Mouse (Mus musculus) layer of hippocampus, adult 11-12 months (tissue): ENCODE results near the gene Cryba4.

ENCODE experiments used
- DNase-seq: peaks from one replicate; pipeline ENCODE4 v3.0.0; 2022; ENCODE audit warnings: low spot score

Gene Cryba4

DNA sequence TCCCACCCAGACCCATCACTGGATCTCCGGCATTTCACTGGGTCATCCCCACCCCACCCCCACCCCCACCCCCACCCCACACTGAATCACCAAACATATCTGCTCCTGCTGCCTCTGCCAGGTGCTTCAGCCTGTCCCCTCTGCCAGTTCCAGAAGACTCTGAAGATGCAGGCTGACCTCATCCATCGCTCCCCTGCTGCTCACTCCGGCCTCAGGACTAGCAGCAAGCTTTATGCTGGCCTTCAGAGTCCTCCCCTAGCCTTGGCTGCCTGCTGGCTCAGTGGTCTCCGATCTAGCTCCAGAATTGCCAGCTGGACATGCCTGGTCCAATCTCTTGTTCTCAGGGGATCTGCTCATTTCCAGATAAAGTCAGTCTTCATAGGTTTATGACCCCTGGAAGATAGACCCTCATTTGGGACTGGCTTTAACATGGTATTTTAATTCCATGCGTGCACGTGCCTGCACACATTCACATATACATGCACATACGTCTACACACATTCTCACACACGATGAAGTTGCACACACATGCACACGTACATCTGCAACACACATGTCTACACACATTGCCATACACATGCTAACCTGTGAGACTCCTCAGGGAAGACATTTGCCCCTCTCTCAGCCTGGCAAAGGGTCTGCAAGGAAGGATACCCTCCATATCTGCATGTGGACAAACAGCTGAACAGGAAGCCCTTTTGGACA lies 14.3 kb downstream of the Cryba4 start:
- no peak for DNase-seq

DNA sequence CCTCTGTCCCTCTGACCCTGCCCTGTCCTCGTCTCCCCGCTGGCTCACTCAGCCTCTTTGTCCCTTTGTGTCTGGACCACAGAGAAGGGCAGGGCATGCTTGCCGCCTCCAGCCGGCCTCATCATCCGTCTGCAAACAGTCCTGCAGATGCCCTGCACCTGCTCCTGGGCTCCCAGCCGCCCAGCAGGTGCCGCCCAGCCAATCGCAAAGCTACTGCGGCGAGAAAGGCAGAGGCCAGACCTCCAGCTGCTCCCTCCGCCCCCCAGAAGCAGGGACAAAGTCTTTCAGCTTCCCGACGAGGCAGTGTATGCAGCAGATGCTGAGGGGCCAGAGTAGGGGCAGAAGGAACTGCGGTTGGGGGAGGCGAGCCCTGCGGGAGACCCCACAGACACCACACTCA lies 14.9 kb downstream of the Cryba4 start:
- no peak for DNase-seq

DNA sequence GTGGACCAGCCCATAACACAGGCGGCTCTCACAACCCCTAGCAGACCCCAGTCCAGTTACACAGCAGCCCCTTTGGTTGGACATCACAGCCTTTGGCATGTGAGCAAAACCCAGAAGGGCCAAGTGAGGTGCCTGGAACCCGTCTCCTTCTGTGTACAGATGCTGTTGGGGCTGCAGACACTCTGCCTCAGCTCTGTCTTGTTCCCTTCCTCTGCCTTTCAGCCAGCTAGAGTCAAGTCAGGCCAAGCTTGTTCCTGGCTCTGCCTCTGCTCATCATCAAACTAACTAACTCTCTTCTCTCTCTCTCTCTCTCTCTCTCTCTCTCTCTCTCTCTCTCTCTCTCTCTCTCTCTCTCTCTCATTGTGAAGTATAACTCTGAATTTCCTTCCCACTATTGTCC lies 15.7 kb downstream of the Cryba4 start:
- no peak for DNase-seq

DNA sequence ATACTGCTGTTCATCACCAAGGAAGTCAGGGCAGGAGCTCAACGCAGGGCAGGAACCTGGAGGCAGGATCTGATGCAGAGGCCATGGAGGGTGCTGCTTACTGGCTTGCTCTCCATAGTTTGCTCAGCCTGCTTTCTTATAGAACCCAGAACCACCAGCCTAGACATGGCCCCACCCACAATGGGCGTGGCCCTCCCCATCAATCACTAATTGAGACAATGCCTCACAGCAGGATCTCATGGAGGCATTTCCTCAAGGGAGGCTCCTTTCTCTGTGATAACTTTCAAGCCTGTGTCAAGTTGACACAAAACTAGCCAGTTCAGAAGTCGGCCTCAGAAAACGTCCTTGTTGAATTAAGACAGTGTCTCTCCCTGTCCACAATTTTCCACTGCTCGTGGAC lies 16.5 kb downstream of the Cryba4 start:
- DNase-seq: no peak

DNA sequence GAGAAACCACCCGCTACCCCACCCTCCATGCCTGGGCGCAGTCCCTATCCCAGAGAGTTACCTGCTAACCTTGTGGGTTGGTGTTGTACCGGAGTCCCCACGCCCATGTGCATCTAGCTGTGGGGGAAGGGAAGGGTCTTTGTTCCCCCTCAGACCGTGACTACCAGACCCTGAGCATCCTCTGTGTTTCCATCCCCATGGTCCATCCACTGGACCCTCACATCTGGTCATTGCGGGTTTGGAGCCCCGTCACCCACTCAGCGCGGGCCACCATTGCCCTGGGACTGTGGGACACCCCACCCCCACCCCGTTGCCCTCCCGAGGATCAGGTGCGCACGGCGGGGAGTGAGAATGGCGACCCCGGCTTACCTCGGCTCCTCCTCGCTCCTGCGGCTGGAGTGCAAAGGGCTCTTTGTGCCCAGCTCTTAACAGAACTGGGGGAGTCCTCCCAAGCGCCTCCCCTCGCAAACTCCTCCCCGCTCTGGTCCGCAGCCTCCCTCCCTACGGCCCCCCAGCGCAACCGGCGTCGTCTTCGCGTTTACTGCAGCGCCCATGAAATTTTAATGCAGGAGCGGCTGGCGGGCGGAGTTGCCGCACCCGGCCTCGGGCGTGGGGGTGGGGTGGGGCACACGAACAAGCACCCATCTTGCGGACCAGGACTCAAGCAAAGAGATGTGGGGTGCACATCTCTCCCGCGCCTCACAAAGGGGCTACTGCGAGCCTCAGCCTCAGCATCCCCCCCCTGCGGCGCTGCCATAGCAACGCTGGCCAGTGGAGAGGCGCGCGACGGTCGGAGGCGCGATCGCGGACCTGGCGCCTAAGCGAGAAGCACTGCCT lies 23.9 kb downstream of the Cryba4 start:
- DNase-seq: peak; percentile 60

DNA sequence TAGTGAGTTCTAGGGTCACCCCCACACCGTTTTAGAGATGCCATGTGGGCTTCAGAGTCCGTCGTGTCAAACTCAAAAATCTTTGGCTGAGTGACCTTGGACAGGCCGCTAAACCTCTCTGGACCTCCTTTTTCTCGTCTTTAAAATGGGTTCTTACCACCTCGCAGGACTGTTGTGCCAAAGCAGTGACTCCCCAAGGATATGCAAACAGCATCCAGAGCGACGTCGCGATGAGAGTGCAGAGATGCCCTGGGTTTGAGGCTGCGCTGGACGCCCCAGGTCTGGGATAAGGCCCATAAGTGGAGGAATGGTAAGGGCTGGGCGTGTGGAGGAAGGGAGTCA lies 24.4 kb downstream of the Cryba4 start:
- no peak for DNase-seq

DNA sequence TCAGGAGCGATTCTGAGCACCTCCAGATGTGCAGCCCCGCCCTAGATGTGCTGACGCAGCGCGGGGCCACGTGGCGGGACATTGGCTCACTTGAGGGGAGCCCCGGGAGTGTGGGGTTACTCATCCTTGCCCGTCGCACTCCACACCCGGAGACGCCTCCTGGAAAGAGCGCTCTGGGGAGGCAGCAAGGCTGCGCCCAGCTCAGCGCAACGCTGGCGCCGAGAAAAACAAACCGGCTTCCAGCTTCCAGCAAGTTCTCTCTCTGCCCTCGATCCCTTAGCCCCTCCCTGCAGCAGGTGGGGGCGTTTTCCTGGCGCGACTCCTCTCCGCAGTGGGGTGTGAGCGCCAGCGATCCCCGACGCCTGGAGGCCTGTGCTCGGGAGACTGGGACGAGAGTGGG lies 25.0 kb downstream of the Cryba4 start:
- DNase-seq: peak; percentile 55

DNA sequence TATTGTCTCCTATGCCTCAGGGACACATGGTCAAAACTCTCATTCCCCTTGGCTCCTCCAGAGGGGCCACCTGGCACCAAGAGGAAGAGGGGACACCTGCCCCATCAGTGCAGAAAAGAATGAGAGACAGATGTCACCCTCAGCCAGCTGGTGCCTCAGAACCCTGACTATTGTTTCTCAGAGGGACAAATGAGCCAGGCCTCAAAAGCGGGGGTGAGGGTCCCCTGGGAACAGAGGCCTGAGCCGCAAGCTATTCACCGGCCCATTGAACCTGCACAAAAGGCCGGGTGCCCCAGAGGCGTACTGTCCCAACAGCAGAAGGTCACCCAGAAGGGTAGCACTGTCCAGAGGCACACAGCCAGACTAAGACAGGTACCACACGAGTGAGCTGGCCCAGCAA lies 26.7 kb downstream of the Cryba4 start:
- no peak for DNase-seq

DNA sequence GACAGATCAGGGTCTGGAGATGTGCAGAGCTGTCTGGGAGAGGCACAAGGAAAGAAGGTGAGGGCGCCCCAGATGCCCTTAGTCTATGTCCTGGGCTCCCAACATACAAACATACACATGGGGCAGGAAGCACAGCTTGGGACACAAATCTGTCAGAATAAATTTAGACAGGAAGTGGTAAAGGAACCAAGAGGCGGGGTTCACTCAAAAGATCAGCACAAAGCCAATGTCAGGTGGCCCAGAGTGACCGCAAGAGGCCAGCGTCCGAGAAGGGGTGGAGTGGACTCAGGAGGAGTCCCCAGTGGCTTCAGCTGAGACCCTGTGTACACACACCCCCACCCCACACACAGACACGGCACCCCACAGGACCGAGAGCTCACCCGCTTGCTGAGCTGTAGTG lies 32.1 kb downstream of the Cryba4 start:
- DNase-seq: no peak

DNA sequence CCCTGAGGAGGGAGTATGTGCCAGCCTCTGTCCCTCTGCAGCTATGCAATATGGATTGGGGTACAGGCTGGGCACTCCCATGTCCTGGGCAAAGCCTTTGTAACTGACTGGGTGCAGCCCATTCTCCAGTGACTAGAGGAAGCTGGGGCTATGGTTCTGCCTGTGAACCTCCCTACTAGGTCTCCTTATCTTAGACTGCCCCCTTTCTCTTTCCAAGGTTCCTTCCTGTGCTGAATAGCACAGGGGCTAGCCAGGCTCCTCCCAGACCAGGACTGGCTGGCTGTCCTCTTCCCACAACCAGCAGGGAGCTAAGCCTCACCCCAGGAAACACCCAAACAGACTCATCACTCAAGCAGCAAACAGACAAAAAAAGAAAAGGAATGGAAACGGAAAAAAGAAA lies 32.9 kb downstream of the Cryba4 start:
- no peak for DNase-seq

DNA sequence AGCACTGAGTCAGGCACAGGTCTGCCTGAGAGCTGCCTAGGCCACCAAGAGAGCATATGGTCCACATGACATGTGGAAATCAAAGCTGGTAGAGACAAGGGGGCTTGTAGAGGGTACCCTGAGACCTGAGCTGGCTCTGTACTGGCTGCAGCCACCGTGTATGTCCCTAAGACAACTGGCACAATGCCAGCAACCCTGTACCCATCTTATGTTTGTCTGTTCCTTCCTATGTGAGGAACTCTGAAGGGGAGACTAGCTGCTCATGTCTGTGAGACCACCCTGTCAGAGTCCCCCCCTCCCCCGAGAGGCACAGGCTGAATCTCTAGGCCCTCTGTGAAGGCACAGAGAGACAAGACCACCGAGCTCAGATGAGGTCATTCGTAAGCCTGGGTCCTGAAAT lies 33.6 kb downstream of the Cryba4 start:
- DNase-seq: no peak

DNA sequence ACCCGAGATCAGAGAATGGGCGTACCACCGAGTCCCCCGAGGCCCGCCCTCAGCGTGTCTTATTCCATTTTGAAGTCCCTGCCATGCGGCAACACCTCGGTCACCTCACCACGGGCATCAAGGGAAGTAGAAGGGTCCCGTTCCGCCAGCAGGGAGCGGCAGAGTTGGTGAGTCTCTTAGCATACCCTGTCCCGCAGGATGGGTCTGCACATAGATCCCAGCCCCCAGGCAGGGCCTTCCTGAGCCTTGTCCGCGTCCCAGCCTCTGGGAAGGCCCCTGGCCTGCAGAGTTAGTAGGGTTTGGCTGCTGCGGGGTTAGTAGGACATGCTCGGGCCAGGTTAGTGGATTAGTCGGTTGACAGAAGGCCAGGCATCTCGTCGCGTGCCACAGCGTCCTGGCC lies 35.3 kb downstream of the Cryba4 start:
- DNase-seq: no peak

DNA sequence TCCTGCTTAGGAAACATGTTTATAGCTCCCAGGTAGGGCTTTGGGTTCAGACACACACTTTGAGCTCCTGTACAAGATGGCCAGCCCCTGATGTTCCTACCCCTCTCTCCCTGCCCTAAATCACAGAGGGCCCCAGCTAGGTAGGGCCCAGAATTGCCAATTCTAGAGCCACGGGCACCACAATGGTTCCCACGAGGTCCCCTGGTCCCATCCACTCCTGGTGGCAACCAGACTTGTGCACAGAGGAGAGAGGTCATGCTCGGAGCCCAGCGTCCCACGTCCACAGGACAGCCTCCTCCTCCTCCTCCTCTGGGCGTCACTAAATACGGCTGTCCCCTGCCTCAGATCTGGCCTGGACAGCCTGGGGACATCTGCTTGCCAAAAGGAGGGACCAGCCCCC lies 36.0 kb downstream of the Cryba4 start:
- DNase-seq: no peak

DNA sequence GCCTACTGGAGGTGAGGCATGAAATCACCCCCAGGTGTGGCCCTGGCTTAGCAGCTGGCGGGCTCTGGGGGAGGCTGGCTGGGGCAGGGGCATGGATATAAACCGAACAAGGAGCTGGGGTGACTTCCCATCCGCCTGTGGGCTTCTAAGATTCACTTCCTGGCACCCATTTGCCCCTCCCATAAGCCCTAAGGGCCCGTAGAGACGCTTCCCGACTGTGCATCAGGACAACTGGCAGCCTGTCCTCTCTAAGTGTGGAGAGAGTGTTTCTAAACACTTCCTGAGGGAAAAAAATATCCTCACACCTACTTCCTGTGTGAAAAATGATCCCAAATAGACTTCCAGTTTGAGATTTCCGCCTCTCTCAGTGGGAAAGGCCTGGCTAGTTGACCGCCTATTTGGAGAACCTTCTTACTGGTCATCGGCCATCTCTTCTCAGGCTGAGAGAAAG lies 36.5 kb downstream of the Cryba4 start:
- DNase-seq: peak; percentile 33

DNA sequence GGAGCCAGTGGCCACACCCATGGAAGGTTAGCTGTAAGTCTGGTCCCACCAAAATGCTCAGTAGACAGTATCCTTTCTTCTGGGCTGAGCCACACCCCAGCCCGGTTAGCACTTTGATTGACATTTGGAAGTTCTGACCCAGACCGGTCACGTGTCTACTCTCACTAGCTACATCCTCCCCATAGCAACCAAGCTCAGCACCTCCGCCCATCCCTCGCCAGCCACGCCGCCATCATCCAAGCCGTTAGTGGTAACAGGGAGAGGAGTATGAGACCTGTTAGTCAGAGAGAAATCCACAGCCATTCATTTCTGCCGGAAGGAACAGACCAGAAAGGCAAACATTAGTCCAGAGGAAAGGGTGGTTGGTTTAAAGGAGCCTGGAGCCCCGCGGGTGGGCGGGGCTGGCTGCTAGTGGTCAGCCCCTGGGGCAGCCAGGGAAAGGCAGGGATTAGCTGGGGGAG lies 37.0 kb downstream of the Cryba4 start:
- DNase-seq: peak; percentile 65

DNA sequence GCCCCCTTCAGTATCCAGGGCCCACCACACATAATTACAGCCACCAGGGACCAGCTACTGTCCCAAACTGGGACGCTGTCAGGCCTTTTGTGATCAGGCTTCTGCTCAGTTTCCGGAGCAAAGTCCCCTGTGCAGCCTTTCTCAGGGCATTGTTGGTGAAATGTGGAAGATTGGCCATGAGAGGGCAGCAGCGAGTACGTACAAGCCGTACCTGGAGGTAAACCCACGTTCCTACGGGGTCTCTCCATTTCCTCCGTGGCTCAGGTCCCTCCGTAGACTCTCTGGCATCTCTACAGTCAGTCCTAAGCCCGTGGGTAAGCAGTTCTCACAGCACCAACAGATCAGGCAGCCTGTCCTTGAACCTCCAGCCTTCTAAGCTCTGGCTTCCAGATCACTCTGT lies 37.9 kb downstream of the Cryba4 start:
- DNase-seq: peak; percentile 78

DNA sequence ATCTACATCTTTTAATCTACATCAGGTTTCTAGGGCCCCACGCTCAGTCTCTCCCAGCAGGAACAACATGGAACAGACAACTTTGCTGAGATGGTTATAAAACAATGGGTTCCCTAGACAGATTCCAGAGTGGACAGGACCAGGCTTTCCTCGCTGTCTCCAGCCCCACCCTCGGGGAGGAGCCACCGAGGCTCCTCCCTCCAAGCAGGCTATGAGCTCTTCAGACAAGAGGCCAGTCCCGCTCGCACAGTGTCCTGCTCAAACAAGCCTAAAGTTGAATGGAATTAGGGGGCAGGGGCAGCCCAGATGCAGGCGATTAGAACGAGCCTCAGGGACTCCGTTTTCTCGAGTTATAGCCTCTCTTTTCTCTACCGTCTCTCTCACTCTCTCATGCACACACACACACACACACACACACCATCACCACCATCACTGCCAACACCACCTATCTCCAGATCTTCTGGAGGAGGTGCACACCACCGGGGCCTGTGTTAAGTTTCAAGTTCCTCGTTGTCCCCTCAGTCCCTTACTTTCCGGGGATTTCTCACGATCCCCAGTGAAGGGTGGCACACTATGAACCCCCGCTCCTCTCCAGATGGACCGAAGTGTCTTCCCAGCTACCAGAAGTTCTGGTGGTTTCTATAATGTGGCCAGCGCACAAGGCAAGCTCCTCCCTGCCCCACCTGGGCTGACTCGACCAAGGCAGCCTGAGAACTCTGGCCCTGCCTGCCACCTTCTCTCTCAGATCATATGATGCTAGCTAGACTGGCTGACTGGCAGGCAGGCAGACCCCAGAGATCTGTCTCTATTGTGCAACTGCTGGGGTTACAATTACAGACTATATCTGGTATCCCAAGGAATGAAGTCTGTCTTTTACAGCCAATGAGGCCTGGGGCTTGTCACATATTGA lies 38.7 kb downstream of the Cryba4 start:
- no peak for DNase-seq

DNA sequence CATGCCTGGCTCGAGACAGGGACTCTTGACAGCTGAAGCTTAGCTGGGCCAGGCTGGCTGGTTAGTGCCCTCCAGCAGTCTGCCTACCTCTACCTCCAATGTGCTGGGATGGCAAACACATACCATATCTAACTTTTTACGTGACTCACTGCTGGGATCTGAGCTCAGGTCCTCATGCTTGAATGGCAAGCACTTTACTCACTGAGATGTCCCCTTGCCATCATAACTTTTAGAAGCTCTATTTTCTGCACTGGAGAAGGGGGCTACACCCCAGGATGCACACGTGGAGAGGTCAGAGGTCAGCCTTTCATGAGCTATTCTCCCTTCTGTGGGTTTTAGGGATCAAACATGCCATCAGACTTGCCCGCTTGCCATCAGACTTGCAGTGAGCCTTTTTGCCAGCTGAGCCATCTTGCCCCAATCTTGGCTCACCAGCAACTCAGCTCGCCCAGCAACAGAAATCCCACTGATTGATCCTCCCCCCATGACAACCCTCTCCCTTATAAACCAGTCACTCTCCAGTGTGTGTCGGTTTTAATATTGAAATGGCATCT lies 39.5 kb downstream of the Cryba4 start:
- DNase-seq: no peak

DNA sequence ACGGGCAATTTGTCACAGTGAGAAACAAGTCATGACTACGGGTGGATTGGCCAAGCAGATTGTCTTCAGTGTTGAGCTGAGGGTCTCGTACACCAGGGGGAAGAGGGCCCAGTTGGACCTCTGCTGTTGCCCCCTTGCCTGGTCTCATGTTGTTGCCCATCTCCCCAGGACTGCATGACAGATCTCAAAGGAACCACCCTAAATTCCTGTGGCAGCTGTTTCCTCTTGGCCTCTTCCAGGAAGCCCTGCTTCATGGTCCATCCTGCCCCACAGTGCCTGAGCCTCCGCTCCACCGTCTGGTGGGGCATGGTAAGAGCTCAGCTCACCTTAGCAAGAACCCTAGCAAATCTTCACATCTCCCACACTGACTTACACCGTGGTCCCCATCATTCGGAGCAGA lies 40.4 kb downstream of the Cryba4 start:
- DNase-seq: no peak

DNA sequence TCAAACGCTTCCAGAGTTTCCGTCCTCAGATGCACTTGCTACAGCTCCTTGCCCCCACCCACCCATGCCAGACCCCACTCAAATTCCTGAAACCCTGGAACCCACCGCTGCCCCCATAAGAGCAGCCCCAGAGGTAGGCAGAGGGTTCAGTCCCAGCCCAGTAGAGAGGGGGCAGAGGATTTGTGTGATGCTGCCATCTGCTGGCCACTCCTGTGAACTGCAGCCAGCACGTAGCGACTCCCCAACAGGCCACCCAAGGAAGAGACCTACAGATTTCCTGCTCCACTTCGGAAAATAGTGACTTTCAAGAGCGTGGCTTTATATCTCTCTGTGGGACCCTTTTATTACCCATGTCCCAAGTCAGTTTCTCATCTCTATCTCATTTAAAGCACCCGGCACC lies 42.2 kb downstream of the Cryba4 start:
- DNase-seq: peak; percentile 67

DNA sequence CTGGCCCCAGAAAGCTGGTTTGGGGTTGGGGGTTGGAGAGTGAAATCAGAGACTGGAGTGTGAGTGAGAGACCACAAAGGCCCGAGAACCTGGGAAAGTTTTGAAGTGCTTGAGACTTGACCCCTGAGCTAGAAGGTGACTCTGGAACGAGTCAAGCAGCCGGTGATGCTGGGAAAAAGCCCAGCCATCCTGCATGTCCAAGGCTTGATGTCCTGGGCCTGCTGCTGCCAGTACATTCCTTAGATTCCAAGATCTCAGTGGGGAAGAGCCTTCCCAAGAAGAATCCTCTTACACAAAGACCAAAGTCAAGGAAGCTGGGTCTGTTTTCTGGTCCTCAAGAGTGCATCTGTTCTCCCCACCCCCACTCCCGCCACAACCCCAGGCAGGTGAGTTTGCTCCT lies 44.0 kb downstream of the Cryba4 start:
- no peak for DNase-seq

DNA sequence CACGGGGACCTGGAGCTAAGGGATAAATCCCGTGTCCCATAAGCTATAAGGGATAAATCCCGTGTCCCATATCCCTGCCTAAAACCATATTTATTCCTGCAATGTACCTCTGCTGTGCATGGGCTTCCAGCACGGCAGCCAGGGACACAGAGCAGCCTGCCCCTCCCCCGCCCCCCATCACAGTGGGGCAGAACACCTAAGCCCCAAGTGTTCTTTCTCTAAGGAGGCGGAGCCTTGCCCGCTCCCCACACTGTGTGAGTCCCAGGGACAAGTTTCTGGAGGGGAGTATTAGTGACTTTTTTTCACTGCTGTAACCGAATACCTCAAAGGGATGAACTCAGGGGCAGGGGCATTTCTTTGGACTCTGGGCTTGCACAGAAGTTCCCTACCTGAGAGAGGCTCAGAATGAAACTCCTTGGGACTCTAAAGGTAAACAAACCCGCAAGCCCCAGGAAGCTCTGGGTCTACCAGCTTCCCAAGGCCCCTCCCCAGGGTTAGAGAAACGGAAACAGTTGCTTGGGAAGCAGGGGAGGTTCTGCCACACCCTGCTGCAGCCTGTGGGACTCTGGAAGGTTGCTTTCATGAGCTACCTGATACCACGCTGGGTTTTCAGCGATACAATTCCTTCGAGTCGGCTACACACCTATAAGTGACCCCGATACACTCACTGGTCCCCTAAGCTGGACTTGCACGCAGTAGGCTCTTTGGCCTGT lies 45.6 kb downstream of the Cryba4 start:
- DNase-seq: no peak
